Mouse (Mus musculus): ENCODE measurements around the gene Hist1h2ad. TPM values are rescaled to one million over a fixed set of nuclear protein-coding genes. Genes with fewer than 3 reads are reported as not detected.
"Not testable (repeated sequence)": the region's sequence is repeated elsewhere in the genome, so short reads cannot be mapped to it uniquely, and the experiment has no call there.

The Hist1h2ad gene
- polyA plus RNA-seq, 1 experiment from 2014 or later: 1.3 TPM

- Histone ChIP-seq H3K4me3 (ENCODE audit: low read depth, low read length) (peak overlapping the region; percentile 46), H3K4me2 (replicated peaks; ENCODE audit: low read depth) (peak overlapping the region; percentile 78), H3K9ac (ENCODE audit: low read depth, low read length) (peak overlapping the region; percentile 70), H3K36me3 (ENCODE audit: control insufficient read depth, insufficient read depth) (no peaks in the 10 kb centered on the region), H3K4me1 (replicated peaks; ENCODE audit: control insufficient read depth, insufficient read depth, low read length) (no peaks in the 10 kb centered on the region), H3K27me3 (replicated peaks; ENCODE audit: control insufficient read depth, insufficient read depth, low read length) (no peaks in the 10 kb centered on the region), H3K9me3 (ENCODE audit: control insufficient read depth) (no peaks in the 10 kb centered on the region), H3K27ac (ENCODE audit: low read depth, low read length) (peak overlapping the region; percentile 85)
- TF ChIP-seq CTCF (IDR thresholded peaks at IDR 0.05; ENCODE audit: low read depth): no peak
- under 1% methylated on average over 53 of the region's 54 CpGs for WGBS
- peak; percentile 79 for ATAC-seq
These were observed 19.0 kb upstream of the Hist1h2ad start for GRCm38 (mm10) chr13:23554925-23555838.

GRCm38 (mm10) chr13:23555839-23556416 is 18.3 kb upstream of the Hist1h2ad start:
- WGBS: under 1% methylated on average over 18 of the region's 18 CpGs
- TF ChIP-seq CTCF (IDR thresholded peaks at IDR 0.05; ENCODE audit: low read depth): no peak
- peak; percentile 61 for ATAC-seq
- peak overlapping the region; percentile 78 for H3K4me2 ChIP-seq (replicated peaks; ENCODE audit: low read depth)
- H3K9ac ChIP-seq (ENCODE audit: low read depth, low read length): peak overlapping the region; percentile 70
- no peaks in the 10 kb centered on the region for H3K36me3 ChIP-seq (ENCODE audit: control insufficient read depth, insufficient read depth)
- no peaks in the 10 kb centered on the region for H3K27me3 ChIP-seq (replicated peaks; ENCODE audit: control insufficient read depth, insufficient read depth, low read length)
- H3K27ac ChIP-seq (ENCODE audit: low read depth, low read length): peak overlapping the region; percentile 85
- H3K4me3 ChIP-seq (ENCODE audit: low read depth, low read length): peak overlapping the region; percentile 46
- no peaks in the 10 kb centered on the region for H3K4me1 ChIP-seq (replicated peaks; ENCODE audit: control insufficient read depth, insufficient read depth, low read length)
- no peaks in the 10 kb centered on the region for H3K9me3 ChIP-seq (ENCODE audit: control insufficient read depth)

DNA sequence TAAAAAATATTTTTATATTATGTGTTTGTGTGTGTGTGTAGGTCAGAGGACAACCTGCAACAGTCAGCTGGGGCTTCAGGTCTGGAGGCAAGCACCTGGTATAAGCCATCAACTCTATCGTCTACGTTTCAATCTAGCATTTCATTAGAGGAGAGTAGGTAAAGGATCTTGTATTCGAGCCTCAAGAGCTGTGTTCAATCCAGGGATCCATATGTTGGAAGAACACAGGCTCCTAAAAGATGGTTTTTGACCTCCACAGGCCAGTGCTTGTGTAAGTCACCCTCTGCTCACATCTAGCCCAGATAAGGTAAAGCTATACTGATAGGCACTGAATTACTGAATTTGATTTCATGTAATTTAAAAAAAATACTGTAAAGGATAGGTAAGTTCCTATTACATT is 17.3 kb upstream of the Hist1h2ad start:
- TF ChIP-seq CTCF (IDR thresholded peaks at IDR 0.05; ENCODE audit: low read depth): no peak
- WGBS: 67% methylated on average over 3 of the region's 3 CpGs
- H3K4me3 ChIP-seq (ENCODE audit: low read depth, low read length): no peak overlapping the region
- no peak for ATAC-seq
- H3K9me3 ChIP-seq (ENCODE audit: control insufficient read depth): no peaks in the 10 kb centered on the region
- H3K4me1 ChIP-seq (replicated peaks; ENCODE audit: control insufficient read depth, insufficient read depth, low read length): no peaks in the 10 kb centered on the region
- no peak overlapping the region for H3K27ac ChIP-seq (ENCODE audit: low read depth, low read length)
- H3K36me3 ChIP-seq (ENCODE audit: control insufficient read depth, insufficient read depth): no peaks in the 10 kb centered on the region
- H3K27me3 ChIP-seq (replicated peaks; ENCODE audit: control insufficient read depth, insufficient read depth, low read length): no peaks in the 10 kb centered on the region
- H3K4me2 ChIP-seq (replicated peaks; ENCODE audit: low read depth): peak overlapping the region; percentile 78; the same call in 1 of the 2 replicates
- H3K9ac ChIP-seq (ENCODE audit: low read depth, low read length): no peak overlapping the region

GRCm38 (mm10) chr13:23560699-23561098 is 13.5 kb upstream of the Hist1h2ad start:
- not testable (repeated sequence) for ATAC-seq; H3K27me3 ChIP-seq (replicated peaks; ENCODE audit: control insufficient read depth, insufficient read depth, low read length); H3K4me2 ChIP-seq (replicated peaks; ENCODE audit: low read depth); H3K4me3 ChIP-seq (ENCODE audit: low read depth, low read length); H3K36me3 ChIP-seq (ENCODE audit: control insufficient read depth, insufficient read depth); H3K4me1 ChIP-seq (replicated peaks; ENCODE audit: control insufficient read depth, insufficient read depth, low read length); H3K27ac ChIP-seq (ENCODE audit: low read depth, low read length); H3K9ac ChIP-seq (ENCODE audit: low read depth, low read length); H3K9me3 ChIP-seq (ENCODE audit: control insufficient read depth)
- WGBS: 10% methylated on average over 2 of the region's 2 CpGs

DNA sequence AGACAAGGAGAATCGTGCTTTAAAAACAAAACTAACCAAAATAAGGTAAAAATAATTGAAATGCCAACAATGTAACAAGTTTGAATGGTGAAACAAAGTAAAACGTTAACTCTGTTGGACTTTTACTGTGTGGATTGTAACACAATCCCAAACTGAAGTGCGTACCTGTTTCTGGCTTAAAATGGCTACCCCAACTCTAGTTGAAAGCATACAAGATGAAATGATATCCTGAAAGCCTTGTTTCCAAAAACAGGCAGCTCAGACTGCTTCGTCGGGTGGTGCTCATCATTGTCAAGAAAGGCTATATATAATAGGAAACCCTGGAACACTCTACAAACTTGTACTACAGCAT is 12.7 kb upstream of the Hist1h2ad start:
- ATAC-seq; H3K36me3 ChIP-seq (ENCODE audit: control insufficient read depth, insufficient read depth); H3K9ac ChIP-seq (ENCODE audit: low read depth, low read length); H3K9me3 ChIP-seq (ENCODE audit: control insufficient read depth); H3K27ac ChIP-seq (ENCODE audit: low read depth, low read length); H3K27me3 ChIP-seq (replicated peaks; ENCODE audit: control insufficient read depth, insufficient read depth, low read length); H3K4me1 ChIP-seq (replicated peaks; ENCODE audit: control insufficient read depth, insufficient read depth, low read length): not testable (repeated sequence)
- Histone ChIP-seq H3K4me2 (replicated peaks; ENCODE audit: low read depth) (peak overlapping the region; percentile 61), H3K4me3 (ENCODE audit: low read depth, low read length) (peak overlapping the region; percentile 31; the same call in 1 of the 2 replicates)
- 0% methylated on average over 2 of the region's 5 CpGs for WGBS

- not testable (repeated sequence) for H3K36me3 ChIP-seq (ENCODE audit: control insufficient read depth, insufficient read depth); H3K4me1 ChIP-seq (replicated peaks; ENCODE audit: control insufficient read depth, insufficient read depth, low read length); H3K9me3 ChIP-seq (ENCODE audit: control insufficient read depth); H3K27me3 ChIP-seq (replicated peaks; ENCODE audit: control insufficient read depth, insufficient read depth, low read length)
- Histone ChIP-seq H3K4me2 (replicated peaks; ENCODE audit: low read depth) (peak within 1 kb of the TSS; percentile 61), H3K4me3 (ENCODE audit: low read depth, low read length) (peak within 1 kb of the TSS; percentile 31), H3K27ac (ENCODE audit: low read depth, low read length) (peak within 1 kb of the TSS; percentile 85), H3K9ac (ENCODE audit: low read depth, low read length) (peak within 1 kb of the TSS; percentile 37; the same call in 1 of the 2 replicates)
- peak; percentile 95 for ATAC-seq
- under 1% methylated on average over 41 of the region's 67 CpGs for WGBS
These were observed 12.1 kb upstream of the Hist1h2ad start, which contains the start of gene Hist1h3e for GRCm38 (mm10) chr13:23561883-23562659. Hist1h3e (minus strand) TSS chr13:23562369.

All from intestine, postnatal 0 days (tissue).